ENCODE assay signal across 18 mouse cellular contexts in genomic region chr15:6309633-6310032, GRCm38 (mm10). TPM values are rescaled to one million over a fixed set of nuclear protein-coding genes. Genes with fewer than 3 reads are reported as not detected.
A peak's percentile ranks its signal among the peaks of the same experiment; 100 is the strongest.
DNase-seq lines count a peak whose midpoint lies in the region; ATAC-seq and TF ChIP-seq lines count a peak whose summit lies in the region.
"Had no signal": no experiment of that assay in that cellular context is flagged by ENCODE, and none has a peak within 500 bp of the region (broad histone marks: within the 10 kb centered on the region; RNA-seq: fewer than 3 reads in every experiment).

No protein-coding gene starts in this region.

- H3K4me2 ChIP-seq in lung, embryonic 14.5 days: no peak overlapping the region

- H3K36me3 ChIP-seq in lung, embryonic 14.5 days (ENCODE audit: insufficient read depth): no peaks in the 10 kb centered on the region
- H3K36me3 ChIP-seq: G1E had no signal

- ATAC-seq in lung, embryonic 14.5 days (ENCODE audit: insufficient read depth): peak; percentile 65
- ATAC-seq: activated CD4-positive, CD25-positive, alpha-beta regulatory T cell, adult 4 months; CD4-positive, CD25-positive, alpha-beta regulatory T cell, adult 4 months had no signal

- no peak overlapping the region for H3K4me3 ChIP-seq in lung, embryonic 14.5 days (ENCODE audit: low read depth, low read length)

- DNase-seq in lung, embryonic 14.5 days: peak; percentile 79
- DNase-seq in lung, postnatal 10 days: no peak
- DNase-seq: adrenal gland, adult 2 months; adrenal gland, adult 8-10 months; adrenal gland, postnatal 10 days; adrenal gland, postnatal 14 days; adrenal gland, postnatal 25 days; adrenal gland, postnatal 36 days; B cell, adult 2 months; cerebellum, adult 11 months; cerebellum, adult 11-12 months; cerebellum, adult 18-20 months; cerebellum, adult 2 months had no signal

- H3K9ac ChIP-seq in lung, embryonic 14.5 days: no peak overlapping the region

- H3K27ac ChIP-seq in lung, embryonic 14.5 days (ENCODE audit: low read depth): no peak overlapping the region

- no peaks in the 10 kb centered on the region for H3K4me1 ChIP-seq in lung, embryonic 14.5 days (ENCODE audit: insufficient read depth)

- no peak for TF ChIP-seq CTCF in lung, embryonic 14.5 days (IDR thresholded peaks at IDR 0.05; ENCODE audit: low read depth)

- H3K9me3 ChIP-seq in lung, embryonic 14.5 days (ENCODE audit: low read depth, low read length): no peaks in the 10 kb centered on the region
- H3K9me3 ChIP-seq: G1E had no signal

- no peaks in the 10 kb centered on the region for H3K27me3 ChIP-seq in lung, embryonic 14.5 days (ENCODE audit: insufficient read depth, low read length)
- H3K27me3 ChIP-seq: CH12.LX, Patski had no signal

- 57% methylated on average over 3 of the region's 3 CpGs for WGBS in lung, embryonic 14.5 days

RNA-seq across cellular contexts. Expression of gene Dab2, which starts 10.0 kb away (rescaled TPM):
- polyA plus RNA-seq in lung, embryonic 14.5 days (2014; fragmentation: Nextera tagmentation; extraction: Ambion mirVana): 50.0 and 53.2 TPM in 2 replicates
- polyA plus RNA-seq: CD4-positive, CD25-positive, alpha-beta regulatory T cell, adult 4 months; G1E had no signal
